Mouse (Mus musculus) CH12.LX (cell line): ENCODE data around the gene Card10. TPM values are rescaled to one million over a fixed set of nuclear protein-coding genes. Genes with fewer than 3 reads are reported as not detected.

Experiments used
- DNase-seq: peaks from one replicate; pipeline ENCODE4 v3.0.0-alpha.2; 2013; ENCODE audit errors: extremely low read depth
- H3K27ac ChIP-seq: 2 replicates; pipeline ENCODE4 v1.5.1; 2012; ENCODE audit warnings: low read depth, mild to moderate bottlenecking, control low read depth, moderate library complexity; ENCODE audit not compliant: insufficient read depth
- H3K27me3 ChIP-seq: replicated peaks from 2 replicates; pipeline ENCODE3; 2012; ENCODE audit warnings: inconsistent platforms
- H3K36me3 ChIP-seq, 2 experiments: replicated peaks in 1 of 2; 2 replicates each; pipeline versions ENCODE3 to v1.6.1; 2012; ENCODE audit warnings: inconsistent platforms in 1 of 2, low read length in 1 of 2, mild to moderate bottlenecking in 1 of 2, mixed read lengths in 1 of 2, moderate library complexity in 1 of 2; ENCODE audit not compliant: control insufficient read depth in 1 of 2, insufficient read depth in 1 of 2
- H3K4me1 ChIP-seq, 2 experiments: 2 replicates each; pipeline ENCODE4 v1.6.1; 2012; ENCODE audit warnings: inconsistent platforms in 1 of 2, moderate library complexity in 1 of 2; ENCODE audit not compliant: insufficient read depth in 2 of 2, control insufficient read depth in 1 of 2
- H3K4me2 ChIP-seq: 2 replicates; pipeline ENCODE4 v1.6.1; 2012; ENCODE audit warnings: low read depth, mild to moderate bottlenecking, control low read depth; ENCODE audit not compliant: poor library complexity, insufficient read depth, severe bottlenecking
- H3K4me3 ChIP-seq, 3 experiments: fragments of 150-350 bp in 1 of 3; sonication (generic) in 1 of 3; replicated peaks in 1 of 3; 2 replicates each; pipeline versions ENCODE3 to v1.5.1; 2011 to 2012; ENCODE audit warnings: low read depth in 2 of 3, low read length in 2 of 3, mild to moderate bottlenecking in 2 of 3, moderate library complexity in 2 of 3, control low read depth in 1 of 3, improper control_type of control experiment in 1 of 3, inconsistent platforms in 1 of 3, mixed read lengths in 1 of 3; ENCODE audit not compliant: poor library complexity in 1 of 3
- H3K79me2 ChIP-seq: replicated peaks from 2 replicates; pipeline ENCODE4 v1.6.1; 2012; ENCODE audit warnings: mild to moderate bottlenecking, moderate library complexity; ENCODE audit not compliant: control insufficient read depth, poor library complexity, insufficient read depth, severe bottlenecking; ENCODE audit errors: extremely low read depth
- H3K9ac ChIP-seq: 2 replicates; pipeline ENCODE4 v1.6.1; 2012; ENCODE audit warnings: low read depth, mild to moderate bottlenecking, control low read depth, moderate library complexity; ENCODE audit not compliant: insufficient read depth
- H3K9me3 ChIP-seq: replicated peaks from 2 replicates; pipeline ENCODE3; 2012; ENCODE audit warnings: low read length, inconsistent platforms, mixed read lengths
- BHLHE40 ChIP-seq: IDR thresholded peaks from 2 replicates; pipeline ENCODE4 v1.6.1; 2011; ENCODE audit warnings: mild to moderate bottlenecking, low read depth, low read length, improper control_type of control experiment
- CHD1 ChIP-seq: IDR thresholded peaks from 2 replicates; pipeline ENCODE4 v1.6.1; 2012; ENCODE audit warnings: low read depth, low read length, improper control_type of control experiment, inconsistent platforms
- CHD2 ChIP-seq: IDR thresholded peaks from 2 replicates; pipeline ENCODE4 v1.6.1; 2011; ENCODE audit warnings: low read length, improper control_type of control experiment
- CTCF ChIP-seq, 2 experiments: IDR thresholded peaks in 1 of 2; conservative IDR thresholded peaks in 1 of 2; 2 replicates each; pipeline ENCODE4 v1.5.1; 2011 to 2012; ENCODE audit warnings: low read depth in 2 of 2, low read length in 2 of 2, improper control_type of control experiment in 1 of 2, inconsistent platforms in 1 of 2, mild to moderate bottlenecking in 1 of 2, moderate library complexity in 1 of 2
- ELF1 ChIP-seq: IDR thresholded peaks from 2 replicates; pipeline ENCODE4 v1.6.1; 2014; ENCODE audit warnings: low read depth, mild to moderate bottlenecking, inconsistent platforms, low read length, improper control_type of control experiment
- EP300 ChIP-seq: IDR thresholded peaks from 2 replicates; pipeline ENCODE4 v1.6.1; 2011; ENCODE audit warnings: low read length, improper control_type of control experiment
- GABPA ChIP-seq: IDR thresholded peaks from 2 replicates; pipeline ENCODE4 v1.6.1; 2012; ENCODE audit warnings: low read depth, low read length, improper control_type of control experiment, inconsistent platforms; ENCODE audit not compliant: insufficient replicate concordance
- IRF4 ChIP-seq: IDR thresholded peaks from 2 replicates; pipeline ENCODE4 v1.6.1; 2014; ENCODE audit warnings: low read depth, mild to moderate bottlenecking, inconsistent platforms, low read length, improper control_type of control experiment
- KAT2A ChIP-seq: IDR thresholded peaks from 2 replicates; pipeline ENCODE4 v1.6.1; 2012; ENCODE audit warnings: low read length, improper control_type of control experiment, inconsistent platforms; ENCODE audit not compliant: insufficient replicate concordance
- MAZ ChIP-seq: IDR thresholded peaks from 2 replicates; pipeline ENCODE4 v1.6.1; 2012; ENCODE audit warnings: low read depth, mild to moderate bottlenecking, inconsistent platforms, low read length, improper control_type of control experiment, moderate library complexity
- MEF2A ChIP-seq: IDR thresholded peaks from 2 replicates; pipeline ENCODE4 v1.6.1; 2014; ENCODE audit warnings: low read depth, mild to moderate bottlenecking, inconsistent platforms, low read length, improper control_type of control experiment, borderline replicate concordance
- MXI1 ChIP-seq: IDR thresholded peaks from 2 replicates; pipeline ENCODE4 v1.6.1; 2011; ENCODE audit warnings: mild to moderate bottlenecking, low read depth, low read length, improper control_type of control experiment
- MYC ChIP-seq: IDR thresholded peaks from 2 replicates; pipeline ENCODE4 v1.6.1; 2011; ENCODE audit warnings: low read depth, mild to moderate bottlenecking, improper control_type of control experiment, low read length
- NRF1 ChIP-seq: IDR thresholded peaks from 2 replicates; pipeline ENCODE4 v1.6.1; 2014; ENCODE audit warnings: low read depth, mild to moderate bottlenecking, inconsistent platforms, low read length, improper control_type of control experiment, moderate library complexity
- PAX5 ChIP-seq: IDR thresholded peaks from 2 replicates; pipeline ENCODE4 v1.6.1; 2012; ENCODE audit warnings: low read length, inconsistent platforms, mixed read lengths
- RAD21 ChIP-seq: IDR thresholded peaks from 2 replicates; pipeline ENCODE4 v1.6.1; 2011; ENCODE audit warnings: low read depth, mild to moderate bottlenecking, low read length, improper control_type of control experiment, moderate library complexity
- SMC3 ChIP-seq: IDR thresholded peaks from 2 replicates; pipeline ENCODE4 v1.6.1; 2011; ENCODE audit warnings: low read depth, low read length, improper control_type of control experiment
- TCF12 ChIP-seq: IDR thresholded peaks from 2 replicates; pipeline ENCODE4 v1.6.1; 2014; ENCODE audit warnings: low read depth, mild to moderate bottlenecking, inconsistent platforms, low read length, improper control_type of control experiment
- UBTF ChIP-seq: IDR thresholded peaks from 2 replicates; pipeline ENCODE4 v1.6.1; 2012; ENCODE audit warnings: low read depth, mild to moderate bottlenecking, inconsistent platforms, low read length, improper control_type of control experiment, moderate library complexity
- USF1 ChIP-seq: IDR thresholded peaks from 2 replicates; pipeline ENCODE4 v1.6.1; 2014; ENCODE audit warnings: low read depth, mild to moderate bottlenecking, inconsistent platforms, low read length, improper control_type of control experiment
- USF2 ChIP-seq: conservative IDR thresholded peaks from 2 replicates; pipeline ENCODE4 v1.6.1; 2011; ENCODE audit warnings: low read depth, low read length, improper control_type of control experiment
- ZKSCAN1 ChIP-seq: IDR thresholded peaks from 2 replicates; pipeline ENCODE4 v1.6.1; 2012; ENCODE audit warnings: low read depth, inconsistent platforms, low read length, improper control_type of control experiment, borderline replicate concordance
- ZNF384 ChIP-seq: IDR thresholded peaks from 2 replicates; pipeline ENCODE4 v1.6.1; 2012; ENCODE audit warnings: low read depth, low read length, improper control_type of control experiment, inconsistent platforms
- dilution Hi-C: fragments of 300-500 bp; cut with MboI; formaldehyde crosslinking; loops from 2 replicates; pipeline ENCODE4 v1.14.3; 2020; ENCODE audit warnings: low sequenced_read_pairs; ENCODE audit not compliant: extremely low pct_unique_long_range_greater_than_20kb, extremely low pct_ligation_motif_present
- in situ Hi-C: fragments of 300-500 bp; cut with MboI; formaldehyde crosslinking; loops from 3 replicates; pipeline ENCODE4 v1.14.3; 2019; ENCODE audit warnings: low sequenced_read_pairs, low pct_ligation_motif_present, low pct_unique_long_range_greater_than_20kb, mixed read lengths
- polyA plus RNA-seq: library from polyadenylated mRNA; unstranded; fragments of >175 nt; gene quantifications from 2 replicates; pipeline ENCODE4 v1.2.1, GENCODE M21; 2012; ENCODE audit warnings: low read depth; ENCODE audit not compliant: insufficient read length
- total RNA-seq, 2 experiments: library from RNA; depleted of rRNA; stranded (reverse); fragments of 300-350 nt in 1 of 2; fragments of >200 nt in 1 of 2; gene quantifications; 2 replicates each; pipeline ENCODE4 v1.2.3; 2012 to 2014

Card10 gene
- total and polyA plus RNA-seq, 3 experiments: 0.08 TPM; not detected in 2

DNA sequence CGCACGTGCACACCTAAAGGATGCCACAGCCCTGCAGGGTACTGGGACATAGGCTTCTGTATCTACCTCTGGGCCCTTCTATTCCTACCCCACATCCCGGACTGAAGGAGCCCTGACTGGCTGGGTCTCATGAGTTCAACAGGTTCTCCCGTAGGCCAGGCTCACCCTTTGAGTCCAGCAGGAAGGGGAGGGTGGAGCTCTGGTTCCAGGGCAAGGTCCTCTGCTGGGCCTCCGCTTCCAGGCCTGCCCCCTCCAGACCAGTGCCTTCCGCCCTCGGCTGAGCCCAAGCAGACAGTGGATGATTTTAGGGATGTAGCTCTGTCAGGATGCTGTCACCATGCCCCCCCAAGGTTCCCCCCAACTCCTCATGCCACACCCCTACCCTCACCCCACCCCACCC, 21.9 kb downstream of the Card10 start:
- dilution Hi-C loops (no loop called here), in situ Hi-C loops (no loop called here)
- Histone ChIP-seq H3K79me2 (no peaks in the 10 kb centered on the region), H3K27ac (no peak overlapping the region), H3K4me3 (no peak overlapping the region), H3K27me3 (peaks cover 38% of the 10 kb centered on the region), H3K36me3 (no peaks in the 10 kb centered on the region), H3K9me3 (peaks cover 3% of the 10 kb centered on the region), H3K4me1 (peaks cover 7 to 30% of the 10 kb centered on the region in 2 experiments), H3K4me2 (no peak overlapping the region), H3K9ac (no peak overlapping the region)
- no peak for DNase-seq
- TF ChIP-seq CHD2: no peak
- TF ChIP-seq MXI1: no peak
- no peak for TF ChIP-seq ZKSCAN1
- TF ChIP-seq MYC: no peak
- TF ChIP-seq GABPA: no peak
- no peak for TF ChIP-seq UBTF
- no peak for TF ChIP-seq NRF1
- TF ChIP-seq PAX5: no peak
- no peak for TF ChIP-seq MEF2A
- TF ChIP-seq CTCF (conservative IDR thresholded peaks at IDR 0.05 in 1 of 2, IDR thresholded peaks at IDR 0.05 in 1 of 2; ENCODE audit: low read depth in 2 of 2, low read length in 2 of 2): no peak
- TF ChIP-seq RAD21: no peak
- no peak for TF ChIP-seq CHD1
- no peak for TF ChIP-seq EP300
- TF ChIP-seq BHLHE40: no peak
- no peak for TF ChIP-seq IRF4
- TF ChIP-seq ELF1: no peak
- TF ChIP-seq USF2: no peak

GRCm38 (mm10) chr15:78780359-78780758, 22.5 kb downstream of the Card10 start:
- TF ChIP-seq KAT2A (no peak), TCF12 (no peak), MAZ (no peak), SMC3 (no peak), UBTF (no peak), MYC (no peak), EP300 (no peak), ZNF384 (no peak), CTCF (conservative IDR thresholded peaks at IDR 0.05 in 1 of 2, IDR thresholded peaks at IDR 0.05 in 1 of 2; ENCODE audit: low read depth in 2 of 2, low read length in 2 of 2) (no peak), USF1 (no peak)
- in situ Hi-C loops (no loop called here), dilution Hi-C loops (no loop called here)
- Histone ChIP-seq H3K9ac (no peak overlapping the region), H3K79me2 (no peaks in the 10 kb centered on the region), H3K4me3 (no peak overlapping the region), H3K36me3 (no peaks in the 10 kb centered on the region), H3K9me3 (peaks cover 3% of the 10 kb centered on the region), H3K4me2 (no peak overlapping the region), H3K27me3 (peaks cover 34% of the 10 kb centered on the region), H3K4me1 (peaks cover 7 to 30% of the 10 kb centered on the region in 2 experiments), H3K27ac (no peak overlapping the region)
- DNase-seq: no peak
